Mouse (Mus musculus) T-helper 1 cell (primary cell): ENCODE results near the gene Inha.

Experiments used
- in situ Hi-C: fragments of 300-600 bp; cut with MboI, MseI; formaldehyde crosslinking; loops from one replicate; pipeline ENCODE4 v1.15.1; 2025; ENCODE audit warnings: high pct_unique_total_duplicates

Inha gene

DNA sequence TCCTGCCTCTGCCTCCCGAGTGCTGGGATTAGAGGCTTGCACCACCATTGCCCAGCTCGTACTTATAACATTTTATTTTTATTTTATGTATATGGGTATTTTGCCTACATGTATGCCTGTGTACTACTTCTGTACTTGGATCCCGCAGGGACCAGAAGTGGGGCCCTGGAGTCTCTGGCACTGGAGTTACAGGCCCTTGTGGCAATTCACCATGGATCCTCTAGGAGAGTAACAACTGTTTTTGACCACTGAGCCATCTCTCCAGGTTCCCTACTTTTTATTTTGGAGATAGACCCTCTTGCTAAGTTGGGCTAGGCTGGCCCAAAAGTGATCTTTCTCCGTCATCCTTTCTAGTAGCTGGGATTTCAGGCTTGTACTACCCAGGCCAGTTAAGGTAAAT, 11.6 kb downstream of the Inha start:
- in situ Hi-C loops: no loop called here

DNA sequence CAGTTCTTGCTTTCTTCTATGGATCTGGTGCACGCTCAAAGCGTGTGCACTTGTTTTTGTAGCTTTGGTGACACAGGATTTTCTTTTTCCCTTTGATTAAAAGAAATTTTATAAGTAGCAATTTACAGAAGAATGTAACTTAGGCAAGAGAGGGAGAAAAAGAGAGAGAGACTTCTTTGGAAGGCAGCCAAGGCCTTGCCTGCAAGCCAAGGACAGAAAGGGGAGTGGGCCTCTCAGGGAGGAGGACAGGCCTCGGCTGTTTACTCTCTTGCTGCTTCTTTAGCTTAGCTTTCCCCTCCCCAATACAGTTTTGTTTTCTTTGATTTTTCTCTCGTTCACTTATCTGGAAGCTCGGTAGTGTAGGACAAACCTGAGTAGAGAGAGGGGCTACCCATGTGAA, 12.7 kb downstream of the Inha start:
- in situ Hi-C loops: no loop called here

GRCm38 (mm10) chr1:75521321-75522031, 14.6 kb downstream of the Inha start, which contains the start of gene Stk11ip:
TSS of gene Stk11ip (plus strand) at chr1:75521529.
- in situ Hi-C loops: no loop called here

DNA sequence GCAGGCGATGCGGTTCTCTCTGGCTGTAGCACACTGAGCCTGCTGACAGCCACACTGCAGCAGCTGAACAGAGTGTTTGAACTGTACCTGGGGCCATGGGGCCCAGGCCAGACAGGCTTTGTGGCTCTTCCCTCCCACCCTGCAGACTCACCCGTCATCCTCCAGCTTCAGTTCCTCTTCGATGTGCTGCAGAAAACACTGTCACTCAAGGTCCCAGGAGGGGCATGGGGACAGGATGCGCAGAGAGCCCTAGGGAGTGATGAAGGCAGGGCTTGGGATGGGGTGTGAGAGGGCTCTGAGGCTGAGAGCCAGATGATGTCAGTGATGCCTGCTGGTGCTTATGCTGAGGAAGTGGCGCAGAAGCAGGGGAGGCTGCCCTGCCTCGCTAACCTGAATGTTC, 17.8 kb downstream of the Inha start:
- in situ Hi-C loops: no loop called here

DNA sequence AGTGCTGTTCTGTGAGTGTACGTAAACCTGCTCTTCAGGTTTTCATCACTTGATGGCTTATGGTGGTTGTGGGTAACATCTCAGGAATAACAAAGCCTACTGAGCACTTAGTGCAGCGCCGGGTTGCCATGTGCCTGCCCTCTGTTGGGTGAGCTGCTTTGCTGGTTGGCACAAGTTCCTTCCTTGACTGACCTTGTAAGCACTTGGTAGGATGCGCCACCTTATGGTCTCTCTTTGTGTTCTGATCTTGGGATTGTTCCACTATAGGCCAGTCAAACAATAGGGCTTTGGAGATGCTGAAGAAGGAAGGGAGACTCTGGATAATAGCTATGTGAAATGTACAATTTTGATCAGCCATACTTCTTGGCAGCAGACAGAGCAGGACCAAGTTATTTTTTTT, 23.7 kb downstream of the Inha start:
- in situ Hi-C loops: no loop called here

DNA sequence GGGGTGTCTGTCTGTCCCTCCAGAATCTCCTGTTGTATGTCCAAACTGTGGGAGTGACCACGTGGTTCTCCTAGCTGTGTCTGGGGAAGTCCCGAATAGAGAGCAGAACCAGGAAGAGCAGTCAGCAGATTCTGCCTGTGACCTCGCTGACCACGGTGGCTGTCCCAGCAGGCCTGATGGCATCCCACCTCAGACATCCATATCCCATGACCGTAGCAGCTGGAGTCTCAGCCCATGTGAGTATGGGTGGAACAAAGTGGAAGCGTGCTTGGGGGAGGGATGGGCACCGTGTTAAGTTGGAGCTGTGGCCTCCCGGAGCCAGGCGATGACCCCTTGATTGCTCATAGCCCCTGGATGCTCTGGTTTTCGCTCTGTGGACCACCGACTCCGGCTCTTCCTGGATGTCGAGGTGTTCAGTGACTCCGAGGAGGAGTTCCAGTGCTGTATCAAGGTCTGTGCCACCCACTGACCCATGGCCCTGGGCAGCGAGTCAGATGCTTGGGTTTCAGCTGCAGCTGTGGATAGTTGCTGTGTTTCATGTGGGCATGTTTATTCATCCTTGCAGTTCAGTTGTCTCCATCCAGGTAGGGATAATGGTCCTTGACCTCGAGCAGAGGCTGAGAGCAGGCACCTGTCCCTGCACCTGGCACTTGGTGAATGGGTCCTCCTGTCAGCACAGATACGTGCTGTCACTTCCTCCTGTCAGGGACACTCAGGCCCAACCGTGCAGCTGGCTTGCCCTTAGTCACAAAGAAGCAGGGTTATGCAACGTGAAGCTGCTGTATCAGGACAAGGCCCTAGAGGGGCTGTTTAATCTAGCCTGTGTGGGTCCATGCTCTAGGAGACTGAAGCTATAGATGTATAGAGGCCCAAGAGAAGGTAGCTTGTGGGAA, 25.6 kb downstream of the Inha start:
- in situ Hi-C loops: no loop called here

DNA sequence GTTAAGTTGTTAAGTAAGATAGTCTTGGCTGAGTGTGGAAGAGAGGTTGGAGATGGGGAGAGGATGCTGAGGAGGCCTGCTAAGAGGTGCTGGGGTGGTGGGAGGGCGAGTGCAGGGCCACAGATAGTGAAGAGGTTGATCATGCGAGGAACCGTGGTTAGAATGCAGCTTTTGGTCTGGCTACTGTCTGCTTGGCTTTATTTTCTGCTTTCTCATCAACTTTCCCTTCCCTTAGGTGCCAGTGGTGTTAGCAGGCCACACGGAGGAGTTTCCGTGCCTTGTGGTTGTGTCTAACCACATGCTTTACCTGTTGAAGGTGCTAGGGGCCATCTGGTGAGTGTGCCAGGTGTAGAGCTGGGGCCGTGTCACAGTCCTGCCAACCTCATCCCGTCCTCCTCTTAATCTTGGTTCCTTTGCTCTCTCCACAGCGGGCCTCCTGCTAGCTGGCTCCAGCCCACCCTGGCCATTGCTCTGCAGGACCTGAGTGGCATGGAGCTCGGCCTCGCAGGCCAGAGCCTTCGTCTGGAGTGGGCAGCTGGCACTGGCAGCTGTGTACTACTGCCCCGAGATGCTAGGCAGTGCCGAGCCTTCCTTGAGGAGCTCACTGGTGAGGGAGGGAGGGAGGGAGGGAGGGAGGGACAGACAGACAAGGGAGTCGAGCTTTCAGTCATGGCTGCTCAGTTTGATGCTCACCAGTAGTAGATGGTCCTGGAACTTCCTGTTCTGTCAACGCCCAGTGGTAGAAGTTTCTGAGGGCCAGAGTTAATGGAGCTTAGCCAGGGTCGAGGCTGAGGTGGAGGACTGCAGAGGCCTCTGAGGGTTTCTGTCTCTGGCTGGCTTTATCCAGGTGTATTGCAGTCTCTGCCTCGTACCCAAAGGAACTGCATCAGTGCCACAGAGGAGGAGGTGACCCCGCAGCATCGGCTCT, 26.7 kb downstream of the Inha start:
- in situ Hi-C loops: no loop called here

DNA sequence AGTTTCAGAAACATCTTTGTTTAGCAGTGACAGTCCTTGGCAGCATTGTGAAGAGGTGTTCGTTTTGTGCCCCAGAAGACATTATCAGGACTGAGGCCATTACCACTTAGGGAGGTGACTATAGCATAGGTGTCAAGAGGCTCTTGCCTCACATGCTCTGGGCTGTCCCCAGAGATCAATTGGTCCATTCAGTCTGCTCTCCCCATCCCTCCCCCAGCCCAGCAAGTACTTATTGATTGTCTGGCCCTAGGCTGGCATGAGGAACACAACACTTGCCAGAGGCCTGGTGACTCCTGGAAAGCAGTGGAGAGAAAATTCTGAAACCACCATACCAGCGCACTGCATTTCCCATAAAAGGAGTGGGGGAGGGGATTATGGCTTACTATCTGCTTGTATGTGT, 30.7 kb downstream of the Inha start:
- in situ Hi-C loops: no loop called here

DNA sequence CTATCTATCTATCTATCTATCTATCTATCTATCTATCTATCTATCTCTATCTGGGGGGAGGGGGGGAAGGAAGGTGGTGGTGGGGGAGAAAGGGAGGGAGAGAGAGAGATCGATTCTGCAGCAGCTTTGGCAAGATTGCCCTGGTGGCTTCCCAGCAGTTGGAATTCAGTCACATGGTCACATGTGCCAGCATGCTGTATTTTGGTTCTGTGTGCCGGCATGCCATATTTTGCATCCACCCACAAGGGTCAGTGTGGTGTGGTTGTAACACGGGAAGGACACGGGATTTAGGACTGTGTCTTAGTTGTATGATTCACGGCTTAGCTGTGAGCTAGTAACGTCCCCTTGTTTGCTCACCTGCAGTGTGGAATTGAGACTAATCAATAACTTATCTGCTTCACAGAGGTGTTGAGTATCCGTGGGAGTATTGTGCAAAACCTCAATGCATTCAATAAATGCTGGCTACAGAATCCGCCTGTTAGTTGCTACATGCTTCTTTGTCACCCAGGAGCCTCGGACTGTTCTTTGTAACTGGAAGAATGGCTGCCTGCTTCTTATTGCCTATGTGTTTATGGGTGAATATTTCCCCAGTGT, 31.8 kb downstream of the Inha start:
- in situ Hi-C loops: no loop called here

DNA sequence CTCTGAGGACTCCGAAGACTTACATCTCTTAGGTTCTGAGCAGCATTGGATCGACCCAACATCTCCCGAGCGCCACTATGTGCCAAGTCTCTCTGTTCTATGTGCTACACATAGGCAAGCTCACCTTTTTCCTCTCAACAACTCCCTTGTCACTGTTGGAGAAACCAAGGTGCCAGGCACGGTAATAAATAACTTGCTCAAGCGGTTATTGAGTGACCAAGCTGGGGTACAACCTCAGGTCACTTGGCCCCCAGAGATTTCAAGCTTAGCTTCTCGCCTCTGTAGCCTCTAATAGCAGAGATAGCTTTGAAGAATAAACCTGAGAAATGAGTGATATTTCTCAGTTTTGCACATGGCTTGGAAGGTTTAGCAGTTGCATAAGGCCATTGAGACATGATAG, 34.6 kb downstream of the Inha start:
- in situ Hi-C loops: no loop called here

GRCm38 (mm10) chr1:75544351-75544750, 37.5 kb downstream of the Inha start:
- in situ Hi-C loops: no loop called here

DNA sequence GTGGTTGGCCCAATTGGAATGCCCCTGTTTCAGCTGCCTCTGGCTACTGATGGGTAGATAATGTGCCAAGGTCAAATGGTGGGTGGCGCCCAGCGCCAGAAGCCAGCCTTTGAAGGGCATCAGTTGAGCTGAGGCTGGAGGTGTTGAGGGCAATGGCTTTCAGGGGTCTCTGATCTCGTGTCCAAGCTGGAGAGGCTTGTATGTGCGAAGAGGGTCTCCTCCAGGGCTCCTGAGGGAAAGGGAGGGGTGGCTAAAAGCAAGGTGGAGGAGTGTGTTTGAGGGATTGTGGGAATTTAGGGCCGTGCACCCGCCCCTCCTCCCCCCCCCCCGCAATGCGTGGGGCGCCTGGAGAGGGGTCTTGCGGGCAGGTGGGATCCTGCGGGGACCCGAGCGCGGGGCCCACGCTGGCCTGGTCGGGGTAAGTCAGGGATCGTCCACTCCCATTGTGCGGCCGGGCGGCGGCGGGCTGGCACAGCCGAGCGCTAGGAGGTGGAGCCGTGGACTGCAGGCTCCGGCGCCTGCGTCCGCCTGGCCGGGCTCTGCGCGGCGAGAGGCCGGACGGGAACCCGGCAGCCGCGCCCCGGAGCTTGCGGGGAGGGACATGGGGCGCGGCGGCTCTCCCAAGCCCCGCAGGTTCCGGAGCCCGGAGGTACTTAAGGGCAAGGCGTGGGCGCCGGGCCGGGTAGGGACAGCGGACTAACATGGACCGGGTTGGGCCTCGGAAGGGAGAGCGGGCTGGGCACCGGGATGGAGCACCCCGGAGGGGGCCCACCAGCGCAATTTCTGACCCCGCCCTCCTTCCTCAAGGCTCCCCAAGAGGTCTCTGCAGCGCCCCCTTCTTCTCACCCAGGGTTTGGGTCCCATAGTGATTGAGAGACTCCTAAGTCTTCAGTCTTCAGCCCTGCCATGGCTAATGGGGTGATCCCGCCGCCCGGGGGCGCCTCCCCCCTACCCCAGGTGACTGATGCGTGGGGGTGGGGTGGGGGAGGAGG, 39.4 kb downstream of the Inha start, which contains the start of gene Slc4a3:
Gene Slc4a3 (plus strand): TSS at position 302 of the 992 bp plus-strand sequence.
- in situ Hi-C loops: no loop called here

DNA sequence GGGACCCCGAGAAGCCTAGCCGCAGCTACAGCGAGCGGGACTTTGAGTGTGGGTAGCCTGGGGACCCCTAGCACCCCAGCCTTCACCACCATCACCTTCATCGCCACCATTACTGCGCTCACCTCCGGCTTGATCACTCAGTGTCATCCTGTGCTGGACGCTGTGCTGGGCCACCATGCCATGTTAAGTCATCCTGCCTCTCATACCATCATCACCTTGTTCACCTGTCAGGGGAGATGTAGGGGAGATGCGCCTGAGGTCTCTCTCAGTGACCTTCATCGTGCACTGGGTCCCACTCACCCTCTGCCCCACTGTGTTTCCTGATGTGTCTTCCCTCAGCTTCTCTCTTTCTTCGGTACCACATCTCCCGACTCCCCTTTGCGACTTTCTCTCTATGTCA, 40.5 kb downstream of the Inha start:
- in situ Hi-C loops: no loop called here

DNA sequence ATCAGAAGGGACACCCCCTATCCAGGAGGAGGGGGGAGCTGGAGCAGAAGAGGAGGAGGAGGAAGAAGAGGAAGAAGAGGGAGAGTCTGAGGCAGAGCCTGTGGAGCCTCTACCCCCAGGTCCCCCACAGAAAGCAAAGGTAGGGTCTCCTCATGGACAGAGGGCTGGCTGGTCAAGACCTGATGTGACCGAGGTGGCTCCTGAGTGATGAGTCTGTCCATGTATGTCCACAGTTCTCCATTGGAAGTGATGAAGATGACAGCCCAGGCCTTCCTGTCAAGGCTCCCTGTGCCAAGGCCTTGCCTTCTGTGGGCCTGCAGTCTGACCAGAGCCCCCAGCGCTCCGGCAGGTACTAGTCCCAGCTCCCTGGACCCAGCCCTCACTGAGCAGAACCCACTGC, 41.2 kb downstream of the Inha start:
- in situ Hi-C loops: no loop called here

- in situ Hi-C loops: no loop called here
Observed at GRCm38 (mm10) chr1:75548871-75549270, 42.0 kb downstream of the Inha start.

- in situ Hi-C loops: no loop called here
Observed at GRCm38 (mm10) chr1:75549289-75550279, 42.7 kb downstream of the Inha start.

GRCm38 (mm10) chr1:75550586-75550985, 43.7 kb downstream of the Inha start:
- in situ Hi-C loops: no loop called here

GRCm38 (mm10) chr1:75555680-75556079, 48.8 kb downstream of the Inha start:
- in situ Hi-C loops: loop anchor here (5.0 kb wide), 1 partner anchor 73 kb away; no protein-coding TSS in a partner anchor
